Mouse (Mus musculus): Measurements from ENCODE around the gene Cfap43. TPM values are rescaled to one million over a fixed set of nuclear protein-coding genes. Genes with fewer than 3 reads are reported as not detected.

Gene Cfap43
- polyA plus RNA-seq, 1 experiment from 2014 or later: 0.15 TPM

- H3K9ac ChIP-seq: no peak overlapping the region
- ATAC-seq (ENCODE audit: extremely low read depth, insufficient number of reproducible peaks, low FRiP score, low TSS enrichment): no peak
- H3K4me1 ChIP-seq: peaks cover 3% of the 10 kb centered on the region; the same call in 1 of the 2 replicates
- WGBS: 16% methylated on average over 8 of the region's 8 CpGs
- H3K4me3 ChIP-seq: no peak overlapping the region
- no peaks in the 10 kb centered on the region for H3K9me3 ChIP-seq
- no peak overlapping the region for H3K4me2 ChIP-seq
- no peak overlapping the region for H3K27ac ChIP-seq (replicated peaks)
- no peaks in the 10 kb centered on the region for H3K36me3 ChIP-seq
- peaks cover 16% of the 10 kb centered on the region for H3K27me3 ChIP-seq (replicated peaks)
Measured at GRCm38 (mm10) chr19:47822143-47822796, 96.8 kb downstream of the Cfap43 start.

- Histone ChIP-seq H3K9ac (no peak overlapping the region), H3K4me2 (no peak overlapping the region), H3K27me3 (replicated peaks) (peaks cover 16% of the 10 kb centered on the region), H3K4me1 (peaks cover 3% of the 10 kb centered on the region; the same call in 1 of the 2 replicates), H3K4me3 (no peak overlapping the region), H3K36me3 (no peaks in the 10 kb centered on the region), H3K9me3 (no peaks in the 10 kb centered on the region), H3K27ac (replicated peaks) (no peak overlapping the region)
- WGBS: 42% methylated on average over 7 of the region's 7 CpGs
- ATAC-seq (ENCODE audit: extremely low read depth, insufficient number of reproducible peaks, low FRiP score, low TSS enrichment): no peak
Measured at GRCm38 (mm10) chr19:47821494-47821872, 97.6 kb downstream of the Cfap43 start.

DNA sequence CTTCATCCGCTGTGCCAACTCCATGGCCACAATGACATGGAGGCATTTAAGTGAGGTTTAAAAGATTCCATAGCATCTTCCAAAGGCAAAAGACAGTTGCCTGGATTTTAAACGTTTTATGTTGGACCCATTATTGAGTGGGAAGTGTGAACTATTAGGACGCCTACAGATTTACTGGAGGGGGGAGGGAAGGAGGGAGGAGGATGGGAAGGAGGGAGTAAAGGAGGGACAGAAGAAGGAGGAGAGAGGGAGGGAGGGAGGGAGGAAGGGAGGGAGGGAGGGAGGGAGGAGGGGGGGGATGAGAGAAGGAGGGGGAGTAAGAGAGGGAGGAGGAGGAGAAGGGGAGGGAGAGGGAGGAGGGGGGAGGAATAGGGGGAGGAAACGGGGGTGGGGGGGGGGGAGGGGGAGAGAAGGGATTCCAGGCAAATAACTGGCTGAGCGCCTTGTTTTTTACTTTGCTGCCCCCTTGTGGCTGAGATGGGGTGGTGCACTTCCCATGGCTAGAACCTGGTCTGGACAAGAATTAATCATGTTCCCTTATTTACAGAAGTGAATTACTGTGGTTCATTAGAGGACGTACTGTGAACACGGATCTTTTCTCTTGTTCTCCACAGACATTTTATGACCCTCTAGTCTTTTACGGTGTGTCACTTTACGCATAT, 98.1 kb downstream of the Cfap43 start:
- H3K27ac ChIP-seq (replicated peaks): no peak overlapping the region
- H3K9me3 ChIP-seq: no peaks in the 10 kb centered on the region
- H3K9ac ChIP-seq: no peak overlapping the region
- no peak overlapping the region for H3K4me3 ChIP-seq
- no peak overlapping the region for H3K4me2 ChIP-seq
- H3K4me1 ChIP-seq: peaks cover 3% of the 10 kb centered on the region; the same call in 1 of the 2 replicates
- 18% methylated on average over 9 of the region's 9 CpGs for WGBS
- H3K36me3 ChIP-seq: no peaks in the 10 kb centered on the region
- ATAC-seq (ENCODE audit: extremely low read depth, insufficient number of reproducible peaks, low FRiP score, low TSS enrichment): no peak
- peaks cover 16% of the 10 kb centered on the region for H3K27me3 ChIP-seq (replicated peaks)

DNA sequence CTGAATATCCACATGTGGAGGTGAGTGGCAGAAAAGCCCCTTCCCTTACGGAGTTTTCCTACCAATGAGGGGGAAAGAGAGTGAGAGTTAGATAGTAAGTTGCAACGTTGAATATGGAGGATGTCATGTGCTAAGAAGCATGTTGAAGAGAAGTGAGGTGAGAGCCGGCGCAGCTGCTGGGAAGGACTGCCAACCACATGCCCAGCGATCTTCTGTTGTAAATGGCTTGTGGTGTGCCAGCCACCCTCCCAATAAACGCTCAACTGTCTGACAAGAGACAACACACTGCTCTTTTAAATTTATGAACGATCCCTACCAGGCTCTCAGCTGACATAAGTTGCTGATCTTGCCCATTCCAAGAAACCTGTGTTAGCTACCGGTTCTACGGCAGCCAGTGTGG, 101.4 kb downstream of the Cfap43 start:
- H3K4me3 ChIP-seq: no peak overlapping the region
- H3K4me2 ChIP-seq: no peak overlapping the region
- no peaks in the 10 kb centered on the region for H3K36me3 ChIP-seq
- no peak for ATAC-seq (ENCODE audit: extremely low read depth, insufficient number of reproducible peaks, low FRiP score, low TSS enrichment)
- 77% methylated on average over 9 of the region's 9 CpGs for WGBS
- H3K27ac ChIP-seq (replicated peaks): no peak overlapping the region
- no peaks in the 10 kb centered on the region for H3K9me3 ChIP-seq
- H3K27me3 ChIP-seq (replicated peaks): peaks cover 6% of the 10 kb centered on the region
- H3K4me1 ChIP-seq: peaks cover 3% of the 10 kb centered on the region; the same call in 1 of the 2 replicates
- H3K9ac ChIP-seq: no peak overlapping the region

GRCm38 (mm10) chr19:47814721-47815120, 104.4 kb downstream of the Cfap43 start:
- H3K27ac ChIP-seq (replicated peaks): no peak overlapping the region
- H3K4me3 ChIP-seq: no peak overlapping the region
- H3K4me1 ChIP-seq: no peaks in the 10 kb centered on the region
- H3K9me3 ChIP-seq: no peaks in the 10 kb centered on the region
- H3K9ac ChIP-seq: no peak overlapping the region
- 86% methylated on average over 5 of the region's 5 CpGs for WGBS
- H3K4me2 ChIP-seq: no peak overlapping the region
- no peak for ATAC-seq (ENCODE audit: extremely low read depth, insufficient number of reproducible peaks, low FRiP score, low TSS enrichment)
- H3K36me3 ChIP-seq: no peaks in the 10 kb centered on the region
- no peaks in the 10 kb centered on the region for H3K27me3 ChIP-seq (replicated peaks)

DNA sequence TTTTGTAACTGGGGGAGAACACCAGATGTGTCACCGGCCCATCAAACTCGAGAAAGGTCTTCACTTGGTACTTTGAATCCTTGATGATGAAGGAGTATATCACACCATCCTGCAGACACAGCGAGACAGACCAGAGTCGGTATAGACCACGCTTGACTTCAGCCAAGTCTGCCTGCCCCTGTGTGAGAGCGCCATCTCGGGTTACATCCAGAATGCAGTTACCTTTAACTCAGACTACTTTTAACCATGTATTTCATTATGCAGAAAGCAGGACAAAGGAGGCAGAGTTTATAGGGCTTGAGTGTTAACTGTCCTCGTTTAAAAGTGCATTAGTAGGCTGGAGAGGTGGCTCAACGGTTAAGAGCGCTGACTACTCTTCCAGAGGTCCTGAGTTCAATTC, 107.0 kb downstream of the Cfap43 start:
- Histone ChIP-seq H3K27ac (replicated peaks) (no peak overlapping the region), H3K27me3 (replicated peaks) (no peaks in the 10 kb centered on the region), H3K9me3 (no peaks in the 10 kb centered on the region), H3K9ac (no peak overlapping the region), H3K4me2 (no peak overlapping the region), H3K36me3 (no peaks in the 10 kb centered on the region), H3K4me3 (no peak overlapping the region), H3K4me1 (no peaks in the 10 kb centered on the region)
- no peak for ATAC-seq (ENCODE audit: extremely low read depth, insufficient number of reproducible peaks, low FRiP score, low TSS enrichment)
- WGBS: 71% methylated on average over 10 of the region's 10 CpGs

GRCm38 (mm10) chr19:47798583-47798982, 120.5 kb downstream of the Cfap43 start:
- WGBS: 69% methylated on average over 10 of the region's 10 CpGs
- H3K4me2 ChIP-seq: no peak overlapping the region
- no peaks in the 10 kb centered on the region; the same call in 1 of the 2 replicates for H3K27me3 ChIP-seq (replicated peaks)
- no peak overlapping the region for H3K27ac ChIP-seq (replicated peaks)
- H3K36me3 ChIP-seq: no peaks in the 10 kb centered on the region
- no peaks in the 10 kb centered on the region for H3K9me3 ChIP-seq
- no peaks in the 10 kb centered on the region for H3K4me1 ChIP-seq
- no peak overlapping the region for H3K4me3 ChIP-seq
- ATAC-seq (ENCODE audit: extremely low read depth, insufficient number of reproducible peaks, low FRiP score, low TSS enrichment): no peak
- no peak overlapping the region for H3K9ac ChIP-seq

GRCm38 (mm10) chr19:47796699-47797098, 122.4 kb downstream of the Cfap43 start:
- H3K4me1 ChIP-seq: no peaks in the 10 kb centered on the region
- no peak overlapping the region for H3K4me2 ChIP-seq
- 76% methylated on average over 7 of the region's 7 CpGs for WGBS
- H3K4me3 ChIP-seq: no peak overlapping the region
- no peaks in the 10 kb centered on the region for H3K9me3 ChIP-seq
- no peak overlapping the region for H3K9ac ChIP-seq
- ATAC-seq (ENCODE audit: extremely low read depth, insufficient number of reproducible peaks, low FRiP score, low TSS enrichment): no peak
- no peak overlapping the region for H3K27ac ChIP-seq (replicated peaks)
- H3K27me3 ChIP-seq (replicated peaks): no peaks in the 10 kb centered on the region; the same call in 1 of the 2 replicates
- no peaks in the 10 kb centered on the region for H3K36me3 ChIP-seq

DNA sequence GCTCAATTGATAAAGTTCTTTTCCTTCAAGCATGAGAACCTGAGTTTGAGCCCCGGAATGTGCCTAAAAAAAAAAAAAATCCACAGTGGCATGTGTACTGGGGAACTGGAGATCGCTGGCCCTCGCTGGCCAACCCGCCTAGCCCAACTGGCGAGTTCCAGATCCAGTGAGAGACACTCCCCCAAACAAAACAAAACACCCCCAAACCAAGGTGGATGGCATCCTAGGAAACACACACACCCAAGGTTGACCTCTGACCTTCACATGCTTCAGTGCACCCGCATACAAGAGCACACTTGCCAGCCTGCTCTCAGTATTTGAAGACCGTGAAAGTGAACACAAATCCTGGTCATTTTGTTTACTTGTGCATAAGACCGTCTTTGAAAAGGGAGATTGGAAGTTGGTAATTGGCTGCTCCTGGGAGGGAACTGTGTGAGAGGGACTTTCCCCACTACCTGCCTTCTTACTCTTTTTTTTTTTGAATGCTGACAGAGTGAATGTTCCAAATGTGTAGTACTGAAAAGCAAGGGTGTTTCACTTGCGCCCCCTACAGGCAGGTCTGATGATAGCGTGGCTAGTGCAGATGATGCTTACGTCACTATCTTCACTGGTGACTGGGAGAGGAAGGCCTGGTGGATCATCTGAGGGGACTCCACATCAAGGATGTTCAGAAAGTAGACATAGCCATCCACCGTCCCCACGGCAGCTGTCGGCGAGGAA, 123.9 kb downstream of the Cfap43 start:
- 56% methylated on average over 15 of the region's 15 CpGs for WGBS
- no peak overlapping the region for H3K27ac ChIP-seq (replicated peaks)
- ATAC-seq (ENCODE audit: extremely low read depth, insufficient number of reproducible peaks, low FRiP score, low TSS enrichment): no peak
- H3K4me1 ChIP-seq: no peaks in the 10 kb centered on the region
- no peak overlapping the region for H3K4me3 ChIP-seq
- no peaks in the 10 kb centered on the region; the same call in 1 of the 2 replicates for H3K27me3 ChIP-seq (replicated peaks)
- no peaks in the 10 kb centered on the region for H3K36me3 ChIP-seq
- H3K9me3 ChIP-seq: no peaks in the 10 kb centered on the region
- H3K9ac ChIP-seq: no peak overlapping the region
- H3K4me2 ChIP-seq: no peak overlapping the region

- no peak overlapping the region for H3K9ac ChIP-seq
- no peak for ATAC-seq (ENCODE audit: extremely low read depth, insufficient number of reproducible peaks, low FRiP score, low TSS enrichment)
Measured at GRCm38 (mm10) chr19:47794331-47794730, 124.8 kb downstream of the Cfap43 start.

GRCm38 (mm10) chr19:47790316-47791020, 128.6 kb downstream of the Cfap43 start:
- ATAC-seq (ENCODE audit: extremely low read depth, insufficient number of reproducible peaks, low FRiP score, low TSS enrichment): no peak
- WGBS: 85% methylated on average over 11 of the region's 11 CpGs
- Histone ChIP-seq H3K36me3 (no peaks in the 10 kb centered on the region), H3K4me1 (no peaks in the 10 kb centered on the region), H3K4me2 (no peak overlapping the region), H3K27ac (replicated peaks) (no peak overlapping the region), H3K9ac (no peak overlapping the region), H3K27me3 (replicated peaks) (no peaks in the 10 kb centered on the region), H3K9me3 (no peaks in the 10 kb centered on the region), H3K4me3 (no peak overlapping the region)

More at GRCm38 (mm10) chr19:47794331-47794730, 124.8 kb downstream of the Cfap43 start:
- Histone ChIP-seq H3K4me3 (no peak overlapping the region), H3K36me3 (no peaks in the 10 kb centered on the region), H3K27ac (replicated peaks) (no peak overlapping the region), H3K4me1 (no peaks in the 10 kb centered on the region), H3K27me3 (replicated peaks) (no peaks in the 10 kb centered on the region; the same call in 1 of the 2 replicates), H3K9me3 (no peaks in the 10 kb centered on the region), H3K4me2 (no peak overlapping the region)
- 13% methylated on average over 3 of the region's 5 CpGs for WGBS

Measured in heart, embryonic 13.5 days (tissue).